Mouse (Mus musculus): ENCODE data around the gene BC029722. TPM values are rescaled to one million over a fixed set of nuclear protein-coding genes. Genes with fewer than 3 reads are reported as not detected.

The BC029722 gene
- polyA plus RNA-seq, 1 experiment from 2014 or later, result 5.6 TPM

DNA sequence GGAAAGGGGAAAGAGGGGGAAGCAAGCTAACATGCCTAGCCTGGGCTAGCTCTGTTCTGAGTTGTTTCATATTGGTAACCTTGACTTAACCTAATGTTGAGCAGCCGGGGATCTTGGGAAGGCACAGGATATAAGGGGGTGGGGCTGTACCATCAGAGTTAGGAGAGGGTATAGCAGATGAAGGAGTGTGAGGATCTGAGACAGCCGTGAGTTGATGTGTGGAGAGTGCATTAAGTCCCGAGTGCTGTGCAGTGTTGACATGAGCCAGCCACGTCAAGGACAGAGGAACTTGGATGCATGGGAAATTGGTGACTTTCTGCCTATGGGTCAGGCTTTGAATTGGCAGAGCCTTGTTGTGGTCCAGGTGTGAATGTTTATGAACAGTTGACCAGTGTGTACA, 6.6 kb downstream of the BC029722 start:
- H3K4me1 ChIP-seq (ENCODE audit: control insufficient read depth, low read depth, low read length), result peaks cover under 1% of the 10 kb centered on the region
- H3K9me3 ChIP-seq (replicated peaks; ENCODE audit: control insufficient read depth, low read length), result no peaks in the 10 kb centered on the region
- H3K4me3 ChIP-seq (ENCODE audit: low read depth, low read length), result no peak overlapping the region
- no peak overlapping the region for H3K27ac ChIP-seq (ENCODE audit: low read length)
- no peak for ATAC-seq (ENCODE audit: low read depth)
- 51% methylated on average over 4 of the region's 4 CpGs for WGBS (ENCODE audit: insufficient replicate concordance)
- no peaks in the 10 kb centered on the region for H3K27me3 ChIP-seq (ENCODE audit: control insufficient read depth, insufficient read depth, low read depth, low read length)
- no peak overlapping the region for H3K9ac ChIP-seq (ENCODE audit: low read depth, low read length)
- H3K4me2 ChIP-seq (ENCODE audit: low read depth, low read length), result no peak overlapping the region
- H3K36me3 ChIP-seq (ENCODE audit: control insufficient read depth, insufficient read depth), result no peaks in the 10 kb centered on the region

DNA sequence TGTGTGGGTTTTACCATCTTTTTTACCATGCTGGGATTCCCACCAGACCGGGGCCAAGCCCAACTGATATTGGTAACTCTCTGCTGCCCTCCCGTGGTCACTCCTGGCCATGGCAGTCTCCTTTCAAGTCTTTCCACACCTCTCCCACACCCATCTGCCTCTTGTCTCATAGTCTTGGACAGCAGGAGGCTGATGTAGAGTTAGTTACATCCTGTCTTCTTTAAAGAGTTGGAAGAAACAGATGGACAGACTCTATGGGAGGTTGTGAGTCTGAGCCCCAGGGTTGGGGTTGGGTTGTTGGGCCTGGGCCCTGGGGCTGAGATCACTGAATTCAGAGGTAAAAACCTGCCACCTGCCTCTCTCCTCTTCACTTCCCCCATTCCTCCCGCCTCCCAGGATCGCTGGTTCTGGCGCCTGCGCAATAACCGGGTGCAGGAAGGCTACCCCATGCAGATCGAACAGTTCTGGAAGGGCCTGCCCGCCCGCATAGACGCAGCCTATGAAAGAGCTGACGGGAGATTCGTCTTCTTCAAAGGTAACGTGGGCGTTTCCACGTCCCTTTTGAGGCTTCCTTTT, 7.3 kb downstream of the BC029722 start:
- 0 out of 2 replicates have a peak, but pooled peaks have one; percentile 27 for ATAC-seq (ENCODE audit: low read depth)
- H3K4me1 ChIP-seq (ENCODE audit: control insufficient read depth, low read depth, low read length), result no peaks in the 10 kb centered on the region
- WGBS (ENCODE audit: insufficient replicate concordance), result 40% methylated on average over 16 of the region's 16 CpGs
- no peaks in the 10 kb centered on the region for H3K9me3 ChIP-seq (replicated peaks; ENCODE audit: control insufficient read depth, low read length)
- H3K36me3 ChIP-seq (ENCODE audit: control insufficient read depth, insufficient read depth), result no peaks in the 10 kb centered on the region
- H3K4me2 ChIP-seq (ENCODE audit: low read depth, low read length), result no peak overlapping the region
- no peak overlapping the region for H3K27ac ChIP-seq (ENCODE audit: low read length)
- H3K4me3 ChIP-seq (ENCODE audit: low read depth, low read length), result no peak overlapping the region
- no peak overlapping the region for H3K9ac ChIP-seq (ENCODE audit: low read depth, low read length)
- H3K27me3 ChIP-seq (ENCODE audit: control insufficient read depth, insufficient read depth, low read depth, low read length), result no peaks in the 10 kb centered on the region

DNA sequence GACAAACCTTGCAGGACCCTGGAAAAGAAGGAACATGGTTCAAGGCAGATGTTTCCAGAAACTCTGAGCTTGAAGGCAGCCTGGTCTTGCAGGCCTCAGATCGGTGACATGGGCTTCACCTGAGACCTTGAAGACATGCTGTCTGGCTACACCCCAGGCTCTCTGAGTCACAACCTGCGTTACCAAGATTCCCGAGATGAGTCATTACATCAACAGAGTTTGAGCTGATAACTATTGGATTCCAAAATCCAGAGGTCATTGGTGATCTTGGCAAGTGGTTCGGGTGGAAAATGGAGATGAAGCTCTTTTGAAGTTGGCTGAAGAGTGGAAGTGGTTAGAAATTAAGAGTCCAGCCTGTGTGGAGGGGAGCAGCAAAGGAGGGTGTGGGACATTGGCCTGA, 9.6 kb downstream of the BC029722 start:
- Histone ChIP-seq H3K27ac (ENCODE audit: low read length) (no peak overlapping the region), H3K36me3 (ENCODE audit: control insufficient read depth, insufficient read depth) (no peaks in the 10 kb centered on the region), H3K4me3 (ENCODE audit: low read depth, low read length) (no peak overlapping the region), H3K9me3 (replicated peaks; ENCODE audit: control insufficient read depth, low read length) (no peaks in the 10 kb centered on the region), H3K27me3 (ENCODE audit: control insufficient read depth, insufficient read depth, low read depth, low read length) (no peaks in the 10 kb centered on the region), H3K4me1 (ENCODE audit: control insufficient read depth, low read depth, low read length) (no peaks in the 10 kb centered on the region), H3K4me2 (ENCODE audit: low read depth, low read length) (no peak overlapping the region), H3K9ac (ENCODE audit: low read depth, low read length) (no peak overlapping the region)
- ATAC-seq (ENCODE audit: low read depth), result no peak
- WGBS (ENCODE audit: insufficient replicate concordance), result 53% methylated on average over 4 of the region's 4 CpGs

DNA sequence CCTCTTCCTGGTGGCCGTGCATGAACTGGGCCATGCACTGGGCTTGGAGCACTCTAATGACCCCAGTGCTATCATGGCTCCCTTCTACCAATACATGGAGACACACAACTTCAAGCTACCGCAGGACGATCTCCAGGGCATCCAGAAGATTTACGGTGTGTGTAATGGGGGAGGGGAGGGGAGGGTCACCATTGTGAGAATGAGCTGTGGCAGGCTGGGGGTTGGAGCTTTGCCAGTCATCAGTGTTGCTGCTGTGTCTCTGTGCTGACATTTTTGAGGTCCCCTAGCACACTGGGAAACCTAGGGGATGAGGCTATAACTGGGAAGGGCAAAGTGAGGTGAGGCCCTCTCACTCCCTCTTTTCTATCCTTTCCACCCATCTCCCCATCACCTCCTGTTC, 11.8 kb downstream of the BC029722 start:
- no peaks in the 10 kb centered on the region for H3K4me1 ChIP-seq (ENCODE audit: control insufficient read depth, low read depth, low read length)
- ATAC-seq (ENCODE audit: low read depth), result no peak
- no peak overlapping the region for H3K4me3 ChIP-seq (ENCODE audit: low read depth, low read length)
- H3K27ac ChIP-seq (ENCODE audit: low read length), result no peak overlapping the region
- H3K36me3 ChIP-seq (ENCODE audit: control insufficient read depth, insufficient read depth), result no peaks in the 10 kb centered on the region
- WGBS (ENCODE audit: insufficient replicate concordance), result 53% methylated on average over 4 of the region's 4 CpGs
- H3K27me3 ChIP-seq (ENCODE audit: control insufficient read depth, insufficient read depth, low read depth, low read length), result no peaks in the 10 kb centered on the region
- no peaks in the 10 kb centered on the region for H3K9me3 ChIP-seq (replicated peaks; ENCODE audit: control insufficient read depth, low read length)
- no peak overlapping the region for H3K9ac ChIP-seq (ENCODE audit: low read depth, low read length)
- no peak overlapping the region for H3K4me2 ChIP-seq (ENCODE audit: low read depth, low read length)

DNA sequence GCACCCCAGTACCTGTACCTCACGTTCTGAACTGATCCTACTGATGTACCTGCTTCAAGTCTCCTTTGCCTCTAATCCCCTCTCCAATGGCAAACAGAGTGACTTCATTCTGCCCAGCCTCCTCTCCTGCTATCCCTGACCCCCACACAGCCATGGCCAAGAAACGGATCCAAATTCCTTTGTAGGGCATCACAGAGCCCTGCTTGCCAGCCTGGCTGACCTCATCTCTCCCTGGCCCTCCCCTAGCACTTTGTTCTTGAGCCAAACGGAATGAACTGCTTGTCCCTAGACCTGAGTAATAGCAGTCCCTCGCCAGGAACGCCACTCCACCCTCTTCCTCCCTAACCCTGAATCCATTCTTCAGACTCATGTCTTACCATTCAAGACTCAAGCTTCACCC, 12.7 kb downstream of the BC029722 start:
- Histone ChIP-seq H3K36me3 (ENCODE audit: control insufficient read depth, insufficient read depth) (no peaks in the 10 kb centered on the region), H3K9ac (ENCODE audit: low read depth, low read length) (no peak overlapping the region), H3K27ac (ENCODE audit: low read length) (no peak overlapping the region), H3K4me2 (ENCODE audit: low read depth, low read length) (no peak overlapping the region), H3K4me1 (ENCODE audit: control insufficient read depth, low read depth, low read length) (no peaks in the 10 kb centered on the region), H3K4me3 (ENCODE audit: low read depth, low read length) (no peak overlapping the region), H3K9me3 (replicated peaks; ENCODE audit: control insufficient read depth, low read length) (no peaks in the 10 kb centered on the region), H3K27me3 (ENCODE audit: control insufficient read depth, insufficient read depth, low read depth, low read length) (no peaks in the 10 kb centered on the region)
- ATAC-seq (ENCODE audit: low read depth), result no peak
- 52% methylated on average over 5 of the region's 5 CpGs for WGBS (ENCODE audit: insufficient replicate concordance)

DNA sequence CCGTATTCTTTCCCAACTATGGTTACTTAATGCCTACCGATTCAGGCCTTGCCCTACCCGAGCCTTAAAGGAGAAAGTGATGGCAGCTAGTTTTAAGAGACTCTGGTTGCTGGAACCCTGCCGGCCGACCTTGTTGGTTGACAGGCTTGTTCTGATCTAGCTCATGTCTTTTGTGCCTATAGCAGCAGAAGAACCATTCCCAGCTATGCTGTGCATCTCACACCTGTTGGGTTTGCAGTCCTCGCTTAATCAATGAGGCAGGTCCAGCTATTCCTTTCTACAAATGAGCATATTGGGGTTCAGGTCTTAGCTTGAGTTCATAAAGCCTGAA, 13.3 kb downstream of the BC029722 start:
- H3K4me3 ChIP-seq (ENCODE audit: low read depth, low read length), result no peak overlapping the region
- WGBS (ENCODE audit: insufficient replicate concordance), result 50% methylated on average over 6 of the region's 6 CpGs
- H3K4me1 ChIP-seq (ENCODE audit: control insufficient read depth, low read depth, low read length), result no peaks in the 10 kb centered on the region
- H3K9me3 ChIP-seq (replicated peaks; ENCODE audit: control insufficient read depth, low read length), result no peaks in the 10 kb centered on the region
- H3K9ac ChIP-seq (ENCODE audit: low read depth, low read length), result no peak overlapping the region
- no peaks in the 10 kb centered on the region for H3K36me3 ChIP-seq (ENCODE audit: control insufficient read depth, insufficient read depth)
- no peak overlapping the region for H3K27ac ChIP-seq (ENCODE audit: low read length)
- H3K27me3 ChIP-seq (ENCODE audit: control insufficient read depth, insufficient read depth, low read depth, low read length), result no peaks in the 10 kb centered on the region; the same call in 1 of the 2 replicates
- H3K4me2 ChIP-seq (ENCODE audit: low read depth, low read length), result no peak overlapping the region
- ATAC-seq (ENCODE audit: low read depth), result no peak

DNA sequence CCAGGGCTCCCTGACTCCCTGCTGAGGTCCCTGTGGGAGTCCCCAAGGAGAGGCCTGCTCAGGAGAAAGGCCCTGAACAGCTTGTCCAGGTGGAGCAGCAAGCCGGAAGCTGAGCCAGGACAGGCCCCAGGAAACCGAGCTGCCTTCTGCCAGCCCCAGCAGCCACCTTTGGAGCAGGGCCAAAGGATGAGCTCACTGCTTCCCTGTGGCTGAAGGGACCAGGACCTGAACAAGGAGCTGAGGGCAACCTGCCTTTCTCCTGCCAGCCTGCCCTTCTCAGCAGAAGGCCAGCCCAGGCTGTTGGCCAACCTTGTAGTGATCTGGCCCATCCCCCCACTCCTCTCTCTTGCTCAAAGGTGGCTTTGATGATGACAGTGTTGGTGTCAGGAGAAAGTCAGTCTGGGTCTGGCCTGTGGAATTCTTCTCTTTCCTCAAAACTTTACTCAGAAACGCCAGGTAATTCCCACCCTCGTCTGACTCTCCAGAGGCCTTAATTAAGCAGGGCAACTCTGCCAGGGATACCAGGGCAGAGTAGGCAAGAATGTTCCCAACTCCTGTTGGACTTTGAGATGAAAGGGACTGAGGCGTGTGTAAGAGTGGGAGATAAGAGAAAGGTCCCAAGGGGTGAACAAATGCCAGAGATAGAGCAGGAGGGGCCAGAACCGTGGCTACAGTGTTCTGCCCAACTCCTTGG, 13.8 kb downstream of the BC029722 start:
- no peaks in the 10 kb centered on the region for H3K9me3 ChIP-seq (replicated peaks; ENCODE audit: control insufficient read depth, low read length)
- H3K9ac ChIP-seq (ENCODE audit: low read depth, low read length), result no peak overlapping the region
- no peak overlapping the region for H3K4me2 ChIP-seq (ENCODE audit: low read depth, low read length)
- H3K27me3 ChIP-seq (ENCODE audit: control insufficient read depth, insufficient read depth, low read depth, low read length), result no peaks in the 10 kb centered on the region; the same call in 1 of the 2 replicates
- no peaks in the 10 kb centered on the region for H3K4me1 ChIP-seq (ENCODE audit: control insufficient read depth, low read depth, low read length)
- no peak overlapping the region for H3K4me3 ChIP-seq (ENCODE audit: low read depth, low read length)
- no peaks in the 10 kb centered on the region for H3K36me3 ChIP-seq (ENCODE audit: control insufficient read depth, insufficient read depth)
- 37% methylated on average over 6 of the region's 6 CpGs for WGBS (ENCODE audit: insufficient replicate concordance)
- ATAC-seq (ENCODE audit: low read depth), result no peak
- no peak overlapping the region for H3K27ac ChIP-seq (ENCODE audit: low read length)

DNA sequence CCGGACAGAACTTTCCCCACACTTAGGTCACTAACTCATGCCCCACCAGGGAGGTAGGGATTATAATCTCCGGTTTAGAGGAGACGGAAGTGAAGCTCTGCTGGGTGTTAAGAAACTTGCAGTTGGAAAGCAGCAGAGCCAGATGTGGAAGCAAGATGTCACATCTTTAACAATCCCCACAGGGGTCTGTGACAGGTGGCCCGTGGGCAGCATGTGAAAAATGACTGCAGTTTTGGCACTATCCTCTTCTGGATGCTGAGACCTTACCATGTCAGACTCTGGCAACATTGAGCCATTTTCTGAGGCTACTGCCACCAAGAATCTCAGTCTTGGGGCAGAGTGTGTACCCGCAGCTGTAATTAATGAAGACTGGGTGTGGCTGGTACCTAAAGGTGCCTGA, 15.2 kb downstream of the BC029722 start:
- 49% methylated on average over 5 of the region's 5 CpGs for WGBS (ENCODE audit: insufficient replicate concordance)
- ATAC-seq (ENCODE audit: low read depth), result no peak
- no peaks in the 10 kb centered on the region for H3K4me1 ChIP-seq (ENCODE audit: control insufficient read depth, low read depth, low read length)
- H3K4me3 ChIP-seq (ENCODE audit: low read depth, low read length), result no peak overlapping the region
- no peaks in the 10 kb centered on the region; the same call in 1 of the 2 replicates for H3K27me3 ChIP-seq (ENCODE audit: control insufficient read depth, insufficient read depth, low read depth, low read length)
- H3K36me3 ChIP-seq (ENCODE audit: control insufficient read depth, insufficient read depth), result no peaks in the 10 kb centered on the region
- no peak overlapping the region for H3K9ac ChIP-seq (ENCODE audit: low read depth, low read length)
- H3K9me3 ChIP-seq (replicated peaks; ENCODE audit: control insufficient read depth, low read length), result no peaks in the 10 kb centered on the region
- H3K4me2 ChIP-seq (ENCODE audit: low read depth, low read length), result no peak overlapping the region
- H3K27ac ChIP-seq (ENCODE audit: low read length), result no peak overlapping the region

DNA sequence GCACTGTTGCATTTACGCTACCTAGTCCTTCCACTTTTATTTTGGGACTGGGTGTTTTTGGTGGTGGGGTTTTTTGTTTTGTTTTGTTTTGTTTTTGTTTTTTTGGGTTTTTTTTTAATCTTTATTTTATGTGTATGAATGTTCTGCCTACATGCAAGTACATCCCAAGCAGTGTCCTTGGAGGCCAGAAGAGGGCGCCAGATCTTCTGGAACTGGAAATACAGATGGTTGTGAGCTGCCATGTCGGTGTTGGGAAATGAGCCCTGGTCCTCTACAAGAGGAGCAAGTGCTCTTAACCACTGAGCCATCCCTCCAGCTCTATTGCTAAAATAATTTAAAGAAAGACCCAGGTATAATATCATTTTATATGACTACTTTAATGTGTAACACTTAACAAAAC, 16.5 kb downstream of the BC029722 start:
- no peaks in the 10 kb centered on the region for H3K9me3 ChIP-seq (replicated peaks; ENCODE audit: control insufficient read depth, low read length)
- no peak overlapping the region for H3K27ac ChIP-seq (ENCODE audit: low read length)
- no peak overlapping the region for H3K9ac ChIP-seq (ENCODE audit: low read depth, low read length)
- no peak for ATAC-seq (ENCODE audit: low read depth)
- no peak overlapping the region for H3K4me3 ChIP-seq (ENCODE audit: low read depth, low read length)
- no peak overlapping the region for H3K4me2 ChIP-seq (ENCODE audit: low read depth, low read length)
- H3K4me1 ChIP-seq (ENCODE audit: control insufficient read depth, low read depth, low read length), result no peaks in the 10 kb centered on the region
- WGBS (ENCODE audit: insufficient replicate concordance), result 48% methylated on average over 3 of the region's 3 CpGs
- H3K27me3 ChIP-seq (ENCODE audit: control insufficient read depth, insufficient read depth, low read depth, low read length), result no peaks in the 10 kb centered on the region; the same call in 1 of the 2 replicates
- no peaks in the 10 kb centered on the region for H3K36me3 ChIP-seq (ENCODE audit: control insufficient read depth, insufficient read depth)

All from liver, embryonic 16.5 days (tissue).